Mouse (Mus musculus) heart, adult 2 months (tissue): ENCODE results near the gene Grin2b.

Experiments
- CTCF ChIP-seq: fragments of 200-600 bp; IDR thresholded peaks from 2 replicates; pipeline ENCODE4 v1.8.1; 2022; ENCODE audit warnings: antibody characterized with exemption, mild to moderate bottlenecking, moderate library complexity
- EP300 ChIP-seq: fragments of 200-500 bp; IDR thresholded peaks from 2 replicates; pipeline ENCODE4 v1.6.1; 2011; ENCODE audit warnings: low read depth, low read length, control low read depth; ENCODE audit not compliant: insufficient read depth
- POLR2A ChIP-seq: fragments of 200-500 bp; IDR thresholded peaks from 2 replicates; pipeline ENCODE4 v1.6.1; 2011; ENCODE audit warnings: mild to moderate bottlenecking, low read depth, low read length, control low read depth; ENCODE audit not compliant: insufficient read depth

DNA sequence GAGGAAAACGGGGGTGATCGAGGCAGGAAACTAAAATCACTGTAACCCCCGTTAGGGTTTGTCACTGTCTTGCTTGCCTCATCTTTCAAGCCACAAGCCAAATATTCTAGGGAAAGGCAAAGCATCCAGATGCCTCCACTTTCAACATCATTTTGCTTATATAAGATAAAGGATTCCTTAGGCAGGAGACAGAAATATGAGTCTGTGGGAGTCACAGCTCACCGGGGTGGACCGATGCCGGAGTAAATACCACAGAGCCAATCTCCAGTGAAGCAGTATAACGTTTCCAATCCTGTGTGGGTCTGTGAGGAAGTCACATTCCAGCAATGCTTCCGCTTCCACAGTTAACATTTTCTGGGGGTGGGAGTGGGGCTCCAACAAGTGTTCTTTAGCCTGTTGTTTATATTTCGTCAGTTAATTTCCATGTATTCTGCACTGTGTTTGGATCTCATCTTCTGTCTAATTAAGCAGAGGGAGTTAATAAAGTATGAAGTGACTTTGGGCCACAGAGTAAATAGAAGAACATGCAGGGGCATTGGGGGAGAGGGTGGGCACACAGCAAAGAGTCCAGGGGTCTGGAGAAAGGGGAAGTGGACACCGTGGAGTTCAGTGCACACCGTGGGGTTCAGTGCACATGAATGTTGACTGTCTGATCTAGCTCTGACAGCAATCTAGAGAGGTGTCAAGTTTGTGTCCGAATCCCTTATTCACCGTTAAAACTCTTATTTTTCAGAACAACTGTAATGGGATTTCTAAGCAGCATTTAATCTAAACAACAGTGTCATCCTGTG is 374.9 kb downstream of the Grin2b start:
- TF ChIP-seq CTCF (no peak), EP300 (no peak), POLR2A (no peak)
